Mouse (Mus musculus): ENCODE data around the gene Kitl.

The Kitl gene

GRCm38 (mm10) chr10:100115570-100115969, 100.1 kb downstream of the Kitl start:
- no peak for DNase-seq (ENCODE audit: low spot score)

- DNase-seq (ENCODE audit: low spot score), result no peak
Measured at GRCm38 (mm10) chr10:100124452-100124851, 109.0 kb downstream of the Kitl start.

- no peak for DNase-seq (ENCODE audit: low spot score)
Measured at GRCm38 (mm10) chr10:100127837-100128743, 112.7 kb downstream of the Kitl start.

- no peak for DNase-seq (ENCODE audit: low spot score)
Measured at GRCm38 (mm10) chr10:100131657-100132056, 116.2 kb downstream of the Kitl start.

GRCm38 (mm10) chr10:100132304-100132703, 116.9 kb downstream of the Kitl start:
- DNase-seq (ENCODE audit: low spot score), result no peak

GRCm38 (mm10) chr10:100138552-100138951, 123.1 kb downstream of the Kitl start:
- no peak for DNase-seq (ENCODE audit: low spot score)

GRCm38 (mm10) chr10:100148123-100148522, 132.7 kb downstream of the Kitl start:
- no peak for DNase-seq (ENCODE audit: low spot score)

All from ovary, postnatal 14 days (tissue).